Mouse (Mus musculus) liver, embryonic 15.5 days (tissue): ENCODE measurements around the gene Gprasp2. TPM values are rescaled to one million over a fixed set of nuclear protein-coding genes. Genes with fewer than 3 reads are reported as not detected.
"Not testable (repeated sequence)": the region's sequence is repeated elsewhere in the genome, so short reads cannot be mapped to it uniquely, and the experiment has no call there.

ENCODE experiments used
- ATAC-seq: fragments of 200-750 bp; cut with Nextera tagmentation; 2 replicates; pipeline ENCODE4 v1.8.0; 2017; ENCODE audit warnings: moderate number of reproducible peaks, mild to moderate bottlenecking, moderate library complexity; ENCODE audit not compliant: insufficient read depth
- H3K27ac ChIP-seq: fragments of 300-500 bp; sonication (generic); replicated peaks from 2 replicates; pipeline ENCODE4 v1.5.1; 2015; ENCODE audit warnings: mild to moderate bottlenecking, inconsistent platforms
- H3K27me3 ChIP-seq: fragments of 300-500 bp; sonication (generic); 2 replicates; pipeline ENCODE4 v1.6.1; 2015; ENCODE audit warnings: mild to moderate bottlenecking, inconsistent platforms
- H3K36me3 ChIP-seq: fragments of 300-500 bp; sonication (generic); replicated peaks from 2 replicates; pipeline ENCODE4 v1.6.1; 2015; ENCODE audit warnings: moderate library complexity, mild to moderate bottlenecking, inconsistent platforms
- H3K4me1 ChIP-seq: fragments of 300-500 bp; sonication (generic); replicated peaks from 2 replicates; pipeline ENCODE4 v1.6.1; 2015; ENCODE audit warnings: inconsistent platforms
- H3K4me2 ChIP-seq: fragments of 300-500 bp; sonication (generic); 2 replicates; pipeline ENCODE4 v1.6.1; 2015; ENCODE audit warnings: moderate library complexity, mild to moderate bottlenecking, inconsistent platforms
- H3K4me3 ChIP-seq: fragments of 300-500 bp; sonication (generic); replicated peaks from 2 replicates; pipeline ENCODE4 v1.5.1; 2015; ENCODE audit warnings: mild to moderate bottlenecking, inconsistent platforms
- H3K9ac ChIP-seq: fragments of 300-500 bp; sonication (generic); 2 replicates; pipeline ENCODE4 v1.6.1; 2015; ENCODE audit warnings: moderate library complexity, mild to moderate bottlenecking, inconsistent platforms
- H3K9me3 ChIP-seq: fragments of 300-500 bp; sonication (generic); replicated peaks from 2 replicates; pipeline ENCODE4 v1.6.1; 2016; ENCODE audit warnings: inconsistent platforms
- WGBS: fragments of 180-500 bp; shearing (Covaris S2); methylation state at CpG from one replicate; pipeline ENCODE4 v1.1.7; 2015; ENCODE audit warnings: mixed read lengths; ENCODE audit not compliant: insufficient replicate concordance; 5-methylcytosine and 5-hydroxymethylcytosine counted together
- polyA plus RNA-seq: library from polyadenylated mRNA; unstranded; fragments of >200 nt; fragmentation: Nextera tagmentation; extraction: Ambion mirVana; gene quantifications from 2 replicates; pipeline ENCODE4 v1.2.1, GENCODE M21; 2015

Gprasp2 gene
- polyA plus RNA-seq, result 0.74 and 1.2 TPM in 2 replicates

DNA sequence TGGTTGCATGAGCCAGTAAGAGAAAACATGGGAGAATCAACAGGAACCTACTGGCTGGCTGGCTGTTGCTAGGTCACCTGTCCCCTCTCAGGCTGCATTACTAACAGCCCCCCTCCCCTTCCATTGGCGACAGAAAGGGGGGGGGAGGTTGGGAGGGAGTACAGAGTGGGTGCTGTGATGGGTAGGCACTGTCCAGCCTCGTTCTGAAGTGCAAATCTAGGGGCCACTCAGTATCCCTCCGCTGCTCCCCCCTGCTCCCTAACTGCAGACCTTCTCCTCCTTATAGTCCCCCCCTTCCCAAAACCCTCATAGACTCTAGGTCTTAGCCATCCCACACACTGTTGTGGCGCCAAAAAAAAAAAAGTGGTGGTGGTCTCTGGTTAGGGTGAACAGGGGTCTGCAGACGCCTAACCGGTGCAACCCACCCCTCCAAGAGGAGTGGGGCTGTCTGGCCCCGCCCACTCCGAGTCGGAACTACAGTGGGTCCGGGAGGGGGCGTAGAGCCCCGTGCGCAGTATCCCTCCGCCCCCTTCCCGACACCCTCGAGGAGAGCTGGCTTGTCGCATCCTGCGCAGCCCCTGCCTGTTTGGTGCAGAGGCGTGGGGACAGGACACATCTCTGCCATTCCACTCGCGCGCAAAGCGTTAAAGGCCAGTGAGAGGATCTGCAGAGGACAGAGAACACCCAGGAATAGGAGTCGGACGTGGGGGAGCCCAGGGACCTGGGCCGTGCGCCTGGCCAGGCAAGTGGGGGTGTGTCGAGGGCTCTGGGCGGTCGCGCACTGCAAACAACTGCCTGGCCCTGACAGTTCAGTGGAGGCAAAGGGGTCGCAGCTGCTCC, at the start of gene Gprasp2:
TSS of gene Gprasp2 (plus strand) at position 514 of the 840 bp plus-strand sequence.
- WGBS, result 18% methylated on average over 30 of the region's 32 CpGs
- H3K9ac ChIP-seq, H3K4me1 ChIP-seq, H3K36me3 ChIP-seq, H3K27ac ChIP-seq, H3K27me3 ChIP-seq, H3K9me3 ChIP-seq, ATAC-seq: not testable (repeated sequence)
- H3K4me2 ChIP-seq, result peak within 1 kb of the TSS; percentile 51
- peak within 1 kb of the TSS; percentile 17 for H3K4me3 ChIP-seq

DNA sequence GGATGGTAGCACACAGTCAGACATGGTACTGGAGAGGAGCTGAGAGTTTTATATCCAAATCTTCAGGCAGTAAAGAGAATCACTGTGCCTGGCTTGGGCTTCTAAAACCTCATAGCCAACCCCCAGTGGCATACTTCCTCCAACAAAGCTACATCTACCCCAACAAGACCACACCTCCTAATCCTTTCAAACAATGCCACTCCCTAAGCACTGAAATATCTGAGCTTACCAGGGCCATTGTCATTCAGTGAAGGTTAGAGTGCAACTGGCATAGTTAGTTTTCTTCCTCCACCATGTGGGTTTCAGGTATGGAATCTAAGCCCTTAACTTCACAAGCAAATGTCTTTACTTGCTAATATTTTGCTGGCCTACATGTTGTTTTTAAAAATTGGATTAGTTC, 47.3 kb upstream of the Gprasp2 start:
- no peaks in the 10 kb centered on the region; the same call in 1 of the 2 replicates for H3K27me3 ChIP-seq
- H3K9me3 ChIP-seq, result no peaks in the 10 kb centered on the region
- no peak overlapping the region for H3K4me3 ChIP-seq
- no peak for ATAC-seq
- no peaks in the 10 kb centered on the region for H3K4me1 ChIP-seq
- H3K9ac ChIP-seq, result no peak overlapping the region
- no peak overlapping the region for H3K27ac ChIP-seq
- no peaks in the 10 kb centered on the region for H3K36me3 ChIP-seq
- H3K4me2 ChIP-seq, result no peak overlapping the region

DNA sequence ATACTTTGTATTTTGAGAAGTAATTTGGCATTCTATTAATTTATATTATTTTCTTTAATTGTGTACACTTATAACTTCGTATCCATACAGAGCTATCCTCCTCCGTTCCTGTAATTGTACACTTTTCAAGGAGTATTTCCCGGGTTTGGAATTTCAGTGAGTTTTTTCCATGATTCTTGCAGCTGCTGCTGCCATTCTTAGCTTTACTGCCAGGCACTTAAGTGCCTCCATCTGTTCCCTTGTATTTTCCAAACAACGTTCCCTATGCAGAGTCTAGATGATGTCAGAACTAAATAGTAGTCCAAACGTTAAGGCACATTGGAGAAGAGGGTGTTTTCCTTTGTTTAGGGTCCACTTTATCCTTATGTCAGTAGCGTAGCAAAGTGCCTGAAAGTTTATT, 46.5 kb upstream of the Gprasp2 start:
- no peaks in the 10 kb centered on the region; the same call in 1 of the 2 replicates for H3K27me3 ChIP-seq
- H3K4me1 ChIP-seq, result no peaks in the 10 kb centered on the region
- H3K9ac ChIP-seq, result no peak overlapping the region
- no peak overlapping the region for H3K27ac ChIP-seq
- no peak for ATAC-seq
- H3K9me3 ChIP-seq, result no peaks in the 10 kb centered on the region
- 65% methylated on average over 6 of the region's 6 CpGs for WGBS
- H3K4me3 ChIP-seq, result no peak overlapping the region
- no peak overlapping the region for H3K4me2 ChIP-seq
- H3K36me3 ChIP-seq, result no peaks in the 10 kb centered on the region

DNA sequence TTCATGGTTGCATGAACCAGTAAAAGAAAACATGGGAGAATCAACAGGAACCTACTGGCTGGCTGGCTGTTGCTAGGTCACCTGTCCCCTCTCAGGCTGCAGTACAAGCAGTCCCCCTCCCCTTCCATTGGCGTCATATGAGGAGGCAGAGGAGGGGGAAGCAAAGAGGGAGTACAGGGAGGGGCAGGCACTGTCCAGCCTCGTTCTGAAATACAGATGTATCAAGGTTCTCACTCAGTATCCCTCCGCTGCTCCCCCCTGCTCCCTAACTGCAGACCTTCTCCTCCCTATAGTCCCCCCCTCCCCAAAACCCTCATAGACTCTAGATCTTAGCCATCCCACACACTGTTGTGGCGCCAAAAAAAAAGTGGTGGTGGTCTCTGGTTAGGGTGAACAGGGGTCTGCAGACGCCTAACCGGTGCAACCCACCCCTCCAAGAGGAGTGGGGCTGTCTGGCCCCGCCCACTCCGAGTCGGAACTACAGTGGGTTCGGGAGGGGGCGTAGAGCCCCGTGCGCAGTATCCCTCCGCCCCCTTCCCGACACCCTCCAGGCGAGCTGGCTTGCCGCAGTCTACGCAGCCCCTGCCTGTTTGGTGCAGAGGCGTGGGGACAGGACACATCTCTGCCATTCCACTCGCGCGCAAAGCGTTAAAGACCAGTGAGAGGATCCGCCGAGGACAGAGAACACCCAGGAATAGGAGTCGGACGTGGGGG, 43.1 kb upstream of the Gprasp2 start:
- H3K27me3 ChIP-seq, H3K36me3 ChIP-seq, H3K9me3 ChIP-seq, H3K4me1 ChIP-seq, H3K9ac ChIP-seq, H3K27ac ChIP-seq: not testable (repeated sequence)
- 14% methylated on average over 27 of the region's 27 CpGs for WGBS
- peak overlapping the region; percentile 56 for H3K4me2 ChIP-seq
- peak overlapping the region; percentile 47 for H3K4me3 ChIP-seq
- peak; percentile 51; the same call in 1 of the 2 replicates for ATAC-seq

GRCm38 (mm10) chrX:135796305-135797211, 42.3 kb upstream of the Gprasp2 start:
- H3K27me3 ChIP-seq, H3K9me3 ChIP-seq, H3K4me1 ChIP-seq, H3K9ac ChIP-seq, H3K36me3 ChIP-seq, H3K27ac ChIP-seq: not testable (repeated sequence)
- WGBS, result 23% methylated on average over 26 of the region's 26 CpGs
- ATAC-seq, result peak; percentile 57
- Histone ChIP-seq H3K4me2 (peak overlapping the region; percentile 56), H3K4me3 (peak overlapping the region; percentile 47)

- H3K9ac ChIP-seq, H3K27ac ChIP-seq, H3K27me3 ChIP-seq, ATAC-seq, H3K9me3 ChIP-seq, H3K4me1 ChIP-seq, H3K36me3 ChIP-seq: not testable (repeated sequence)
- 9% methylated on average over 3 of the region's 5 CpGs for WGBS
- H3K4me2 ChIP-seq, result peak within 1 kb of the TSS; percentile 56
- H3K4me3 ChIP-seq, result peak within 1 kb of the TSS; percentile 47
Observed at GRCm38 (mm10) chrX:135797212-135797644, 41.6 kb upstream of the Gprasp2 start, which contains the start of gene Bhlhb9. Gene Bhlhb9, plus strand, starts transcription at chrX:135797594.

GRCm38 (mm10) chrX:135804149-135804548, 34.7 kb upstream of the Gprasp2 start:
- no peak overlapping the region for H3K9ac ChIP-seq
- no peaks in the 10 kb centered on the region for H3K36me3 ChIP-seq
- WGBS, result 76% methylated on average over 3 of the region's 3 CpGs
- no peak for ATAC-seq
- H3K27ac ChIP-seq, result no peak overlapping the region
- no peaks in the 10 kb centered on the region for H3K4me1 ChIP-seq
- H3K4me2 ChIP-seq, result no peak overlapping the region
- no peaks in the 10 kb centered on the region for H3K9me3 ChIP-seq
- no peaks in the 10 kb centered on the region for H3K27me3 ChIP-seq
- no peak overlapping the region for H3K4me3 ChIP-seq

- no peak overlapping the region for H3K4me3 ChIP-seq
- WGBS, result 3% methylated on average over 1 of the region's 1 CpGs
- H3K9me3 ChIP-seq, result no peaks in the 10 kb centered on the region
- no peaks in the 10 kb centered on the region for H3K36me3 ChIP-seq
- no peak for ATAC-seq
- no peak overlapping the region for H3K27ac ChIP-seq
- no peak overlapping the region for H3K4me2 ChIP-seq
- H3K4me1 ChIP-seq, result no peaks in the 10 kb centered on the region
- no peaks in the 10 kb centered on the region for H3K27me3 ChIP-seq
- no peak overlapping the region for H3K9ac ChIP-seq
Observed at GRCm38 (mm10) chrX:135805780-135806179, 33.1 kb upstream of the Gprasp2 start.

- not testable (repeated sequence) for H3K4me1 ChIP-seq, H3K36me3 ChIP-seq, H3K27me3 ChIP-seq, H3K9me3 ChIP-seq, H3K9ac ChIP-seq, H3K4me2 ChIP-seq, H3K27ac ChIP-seq, H3K4me3 ChIP-seq
- whole genome bisulfite sequencing, result 36% methylated on average over 1 of the region's 1 CpGs
- ATAC-seq, result peak; percentile 49; the same call in 1 of the 2 replicates
Observed at GRCm38 (mm10) chrX:135835896-135836295, 2.9 kb upstream of the Gprasp2 start.

DNA sequence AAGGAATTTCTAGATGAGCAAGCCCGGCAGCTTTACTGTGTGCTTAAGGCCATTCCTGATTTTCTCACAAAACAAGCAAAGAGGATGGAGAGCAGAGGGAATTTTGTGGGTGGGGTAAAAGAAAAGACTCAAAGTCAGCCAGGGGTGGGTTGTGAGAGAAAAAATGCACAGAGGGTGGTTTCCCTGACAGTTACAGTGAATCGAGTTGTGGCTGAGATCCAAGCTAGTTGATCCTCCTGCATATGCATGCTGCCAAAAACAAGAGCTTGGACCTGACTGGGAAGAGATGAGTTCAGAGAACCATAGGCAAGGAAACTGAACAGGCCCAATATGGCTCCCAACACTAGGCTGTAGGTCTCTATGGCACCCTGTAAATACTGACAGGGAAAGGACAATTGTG, 938 bp upstream of the Gprasp2 start:
- H3K4me3 ChIP-seq, result no peak overlapping the region
- 64% methylated on average over 2 of the region's 2 CpGs for WGBS
- no peaks in the 10 kb centered on the region for H3K36me3 ChIP-seq
- H3K9ac ChIP-seq, result no peak overlapping the region
- no peaks in the 10 kb centered on the region for H3K27me3 ChIP-seq
- H3K27ac ChIP-seq, result no peak overlapping the region
- H3K4me1 ChIP-seq, result no peaks in the 10 kb centered on the region
- no peaks in the 10 kb centered on the region for H3K9me3 ChIP-seq
- no peak overlapping the region for H3K4me2 ChIP-seq
- no peak for ATAC-seq
